Mouse (Mus musculus) fat pad, adult 2 months (tissue): ENCODE results near the gene Casq1.
"Not testable (repeated sequence)": the region's sequence is repeated elsewhere in the genome, so short reads cannot be mapped to it uniquely, and the experiment has no call there.

ENCODE experiments used
- DNase-seq: peaks from one replicate; pipeline ENCODE4 v3.0.0-alpha.2; 2011; ENCODE audit warnings: low read depth, low spot score; ENCODE audit errors: extremely low read depth

The Casq1 gene

GRCm38 (mm10) chr1:172219451-172220406, at the start of gene Casq1:
TSS of gene Casq1 (minus strand) at chr1:172219868.
- no peak for DNase-seq

GRCm38 (mm10) chr1:172261477-172262078, 41.9 kb upstream of the Casq1 start, which contains the start of gene Igsf8:
TSS of gene Igsf8 (plus strand) at chr1:172261641.
- DNase-seq = no peak

GRCm38 (mm10) chr1:172258314-172258713, 38.6 kb upstream of the Casq1 start, which contains the start of gene Atp1a4:
TSS of gene Atp1a4 (minus strand) at chr1:172258414.
- no peak for DNase-seq

- no peak for DNase-seq
Measured at GRCm38 (mm10) chr1:172247679-172248078, 28.0 kb upstream of the Casq1 start.

GRCm38 (mm10) chr1:172247216-172247615, 27.5 kb upstream of the Casq1 start:
- DNase-seq = no peak

GRCm38 (mm10) chr1:172244645-172245044, 25.0 kb upstream of the Casq1 start:
- not testable (repeated sequence) for DNase-seq

- DNase-seq = no peak
Measured at GRCm38 (mm10) chr1:172243547-172244205, 24.0 kb upstream of the Casq1 start.

GRCm38 (mm10) chr1:172242401-172242800, 22.7 kb upstream of the Casq1 start:
- DNase-seq = no peak

GRCm38 (mm10) chr1:172240945-172241708, 21.5 kb upstream of the Casq1 start:
- DNase-seq = no peak

- DNase-seq = no peak
Measured at GRCm38 (mm10) chr1:172229215-172229614, 9.5 kb upstream of the Casq1 start.

- DNase-seq = no peak
Measured at GRCm38 (mm10) chr1:172228209-172228608, 8.5 kb upstream of the Casq1 start.

GRCm38 (mm10) chr1:172221297-172222063, 1.8 kb upstream of the Casq1 start:
- no peak for DNase-seq

GRCm38 (mm10) chr1:172220414-172220813, 746 bp upstream of the Casq1 start:
- no peak for DNase-seq

- DNase-seq = no peak
Measured at GRCm38 (mm10) chr1:172218164-172218910, 1.3 kb downstream of the Casq1 start.

- DNase-seq = no peak
Measured at GRCm38 (mm10) chr1:172217148-172217547, 2.5 kb downstream of the Casq1 start.

- no peak for DNase-seq
Measured at GRCm38 (mm10) chr1:172214748-172215147, 4.9 kb downstream of the Casq1 start.

- DNase-seq = no peak
Measured at GRCm38 (mm10) chr1:172213771-172214170, 5.9 kb downstream of the Casq1 start.

- DNase-seq = no peak
Measured at GRCm38 (mm10) chr1:172212776-172213175, 6.9 kb downstream of the Casq1 start.

GRCm38 (mm10) chr1:172207111-172207584, 12.5 kb downstream of the Casq1 start:
- DNase-seq = no peak
